Mouse (Mus musculus) hindbrain, embryonic 16.5 days (tissue): ENCODE data around the gene Slc46a1. TPM values are rescaled to one million over a fixed set of nuclear protein-coding genes. Genes with fewer than 3 reads are reported as not detected.

Source experiments
- ATAC-seq: fragments of 200-750 bp; cut with Nextera tagmentation; 2 replicates; pipeline ENCODE4 v1.8.0; 2017; ENCODE audit warnings: moderate TSS enrichment, moderate library complexity
- H3K27ac ChIP-seq: fragments of 300-500 bp; sonication (generic); 2 replicates; pipeline ENCODE4 v1.5.1; 2014; ENCODE audit warnings: low read depth, mild to moderate bottlenecking, control low read depth, low read length, moderate library complexity
- H3K27me3 ChIP-seq: fragments of 300-500 bp; sonication (generic); replicated peaks from 2 replicates; pipeline ENCODE4 v1.6.1; 2014; ENCODE audit warnings: low read length; ENCODE audit not compliant: control insufficient read depth, insufficient read depth
- H3K36me3 ChIP-seq: fragments of 300-500 bp; sonication (generic); 2 replicates; pipeline ENCODE4 v1.6.1; 2014; ENCODE audit warnings: mild to moderate bottlenecking, low read length, moderate library complexity, mixed read lengths; ENCODE audit not compliant: control insufficient read depth, insufficient read depth
- H3K4me1 ChIP-seq: fragments of 300-500 bp; sonication (generic); 2 replicates; pipeline ENCODE4 v1.6.1; 2014; ENCODE audit warnings: low read depth, low read length; ENCODE audit not compliant: control insufficient read depth, insufficient read depth
- H3K4me2 ChIP-seq: fragments of 300-500 bp; sonication (generic); 2 replicates; pipeline ENCODE4 v1.6.1; 2014; ENCODE audit warnings: mild to moderate bottlenecking, low read length, control low read depth, moderate library complexity
- H3K4me3 ChIP-seq: fragments of 300-500 bp; sonication (generic); 2 replicates; pipeline ENCODE4 v1.5.1; 2014; ENCODE audit warnings: mild to moderate bottlenecking, low read length, control low read depth, moderate library complexity
- H3K9ac ChIP-seq: fragments of 300-500 bp; sonication (generic); 2 replicates; pipeline ENCODE4 v1.6.1; 2014; ENCODE audit warnings: low read depth, mild to moderate bottlenecking, control low read depth, low read length, moderate library complexity
- H3K9me3 ChIP-seq: fragments of 300-500 bp; sonication (generic); 2 replicates; pipeline ENCODE4 v1.6.1; 2014; ENCODE audit warnings: mild to moderate bottlenecking, low read length, moderate library complexity; ENCODE audit not compliant: control insufficient read depth
- WGBS: fragments of 180-500 bp; shearing (Covaris S2); extraction: QIAGEN DNeasy Blood & Tissue Kit; methylation state at CpG from one replicate; pipeline ENCODE4 v1.1.7; 2014; 5-methylcytosine and 5-hydroxymethylcytosine counted together
- polyA plus RNA-seq: library from polyadenylated mRNA; unstranded; fragments of >200 nt; fragmentation: Nextera tagmentation; extraction: Ambion mirVana; gene quantifications from 2 replicates; pipeline ENCODE4 v1.2.1, GENCODE M21; 2015

Slc46a1 gene
- polyA plus RNA-seq, 1 experiment from 2014 or later = 27.8 TPM

DNA sequence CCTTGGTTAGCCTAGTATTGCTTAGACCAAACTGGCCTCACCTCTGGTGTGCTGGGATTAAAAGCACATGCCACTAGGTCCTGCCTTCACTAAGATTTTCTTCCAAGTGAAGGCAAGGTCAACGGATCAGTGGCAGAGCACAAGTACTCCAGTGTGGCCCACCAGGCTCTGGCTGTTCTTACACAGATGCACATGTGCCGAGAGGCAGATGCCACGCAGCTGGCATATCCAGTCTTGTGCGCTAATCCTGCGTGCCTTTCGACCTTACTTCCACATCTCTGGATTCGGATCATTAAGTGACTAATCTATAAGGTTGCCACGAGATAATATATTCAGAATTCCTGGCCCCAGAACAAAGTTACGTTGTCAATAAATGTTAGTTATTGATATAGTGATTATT lies 381 bp upstream of the Slc46a1 start:
- peak overlapping the region; percentile 86 for H3K4me2 ChIP-seq
- peaks cover 16% of the 10 kb centered on the region for H3K4me1 ChIP-seq
- H3K27me3 ChIP-seq = no peaks in the 10 kb centered on the region
- peak overlapping the region; percentile 74 for H3K4me3 ChIP-seq
- no peaks in the 10 kb centered on the region for H3K36me3 ChIP-seq
- no peaks in the 10 kb centered on the region for H3K9me3 ChIP-seq
- H3K27ac ChIP-seq = no peak overlapping the region; the same call in 1 of the 2 replicates
- WGBS = 19% methylated on average over 9 of the region's 9 CpGs
- peak overlapping the region; percentile 87 for H3K9ac ChIP-seq
- ATAC-seq = no peak

DNA sequence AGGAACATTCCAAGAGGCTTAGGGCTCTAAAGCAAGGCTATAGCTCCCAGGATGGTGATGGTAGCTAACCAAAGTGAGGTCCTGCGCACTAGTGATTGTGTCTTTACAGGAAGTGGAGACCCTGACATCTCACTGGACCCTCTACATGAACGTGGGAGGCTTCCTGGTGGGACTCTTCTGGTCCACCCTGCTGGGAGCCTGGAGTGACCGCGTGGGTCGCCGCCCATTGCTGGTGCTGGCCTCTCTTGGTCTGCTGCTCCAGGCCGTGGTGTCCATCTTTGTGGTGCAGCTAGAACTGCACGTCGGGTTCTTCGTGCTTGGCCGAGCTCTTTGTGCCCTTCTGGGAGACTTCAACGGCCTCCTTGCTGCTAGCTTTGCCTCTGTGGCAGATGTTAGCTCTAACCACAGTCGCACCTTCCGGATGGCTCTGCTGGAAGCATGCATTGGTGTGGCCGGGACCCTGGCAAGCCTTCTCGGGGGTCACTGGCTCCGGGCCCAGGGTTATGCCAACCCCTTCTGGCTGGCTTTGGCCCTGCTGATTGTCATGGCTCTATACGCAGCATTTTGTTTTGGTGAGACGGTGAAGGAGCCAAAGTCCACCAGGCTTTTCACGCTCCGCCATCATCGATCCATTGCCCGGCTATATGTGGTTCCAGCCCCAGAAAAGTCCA lies 880 bp downstream of the Slc46a1 start:
- Histone ChIP-seq H3K9me3 (no peaks in the 10 kb centered on the region), H3K36me3 (no peaks in the 10 kb centered on the region), H3K4me1 (peaks cover 16% of the 10 kb centered on the region), H3K27me3 (no peaks in the 10 kb centered on the region), H3K4me3 (peak overlapping the region; percentile 74), H3K27ac (peak overlapping the region; percentile 89), H3K9ac (peak overlapping the region; percentile 87), H3K4me2 (peak overlapping the region; percentile 86)
- peak; percentile 34; the same call in 1 of the 2 replicates for ATAC-seq
- WGBS = 49% methylated on average over 23 of the region's 23 CpGs

- Histone ChIP-seq H3K4me2 (no peak overlapping the region), H3K27ac (no peak overlapping the region), H3K4me3 (no peak overlapping the region), H3K9ac (no peak overlapping the region), H3K27me3 (no peaks in the 10 kb centered on the region), H3K4me1 (peaks cover 16% of the 10 kb centered on the region), H3K36me3 (no peaks in the 10 kb centered on the region; the same call in 1 of the 2 replicates), H3K9me3 (no peaks in the 10 kb centered on the region)
- no peak for ATAC-seq
- 83% methylated on average over 7 of the region's 7 CpGs for WGBS
Observed at GRCm38 (mm10) chr11:78467515-78467914, 2.0 kb downstream of the Slc46a1 start.

- Histone ChIP-seq H3K27me3 (no peaks in the 10 kb centered on the region), H3K4me1 (peaks cover 16% of the 10 kb centered on the region), H3K9me3 (no peaks in the 10 kb centered on the region), H3K36me3 (no peaks in the 10 kb centered on the region; the same call in 1 of the 2 replicates), H3K4me3 (no peak overlapping the region), H3K9ac (no peak overlapping the region), H3K27ac (no peak overlapping the region), H3K4me2 (no peak overlapping the region)
- ATAC-seq = no peak
- WGBS = 76% methylated on average over 3 of the region's 3 CpGs
Observed at GRCm38 (mm10) chr11:78467932-78468331, 2.4 kb downstream of the Slc46a1 start.

DNA sequence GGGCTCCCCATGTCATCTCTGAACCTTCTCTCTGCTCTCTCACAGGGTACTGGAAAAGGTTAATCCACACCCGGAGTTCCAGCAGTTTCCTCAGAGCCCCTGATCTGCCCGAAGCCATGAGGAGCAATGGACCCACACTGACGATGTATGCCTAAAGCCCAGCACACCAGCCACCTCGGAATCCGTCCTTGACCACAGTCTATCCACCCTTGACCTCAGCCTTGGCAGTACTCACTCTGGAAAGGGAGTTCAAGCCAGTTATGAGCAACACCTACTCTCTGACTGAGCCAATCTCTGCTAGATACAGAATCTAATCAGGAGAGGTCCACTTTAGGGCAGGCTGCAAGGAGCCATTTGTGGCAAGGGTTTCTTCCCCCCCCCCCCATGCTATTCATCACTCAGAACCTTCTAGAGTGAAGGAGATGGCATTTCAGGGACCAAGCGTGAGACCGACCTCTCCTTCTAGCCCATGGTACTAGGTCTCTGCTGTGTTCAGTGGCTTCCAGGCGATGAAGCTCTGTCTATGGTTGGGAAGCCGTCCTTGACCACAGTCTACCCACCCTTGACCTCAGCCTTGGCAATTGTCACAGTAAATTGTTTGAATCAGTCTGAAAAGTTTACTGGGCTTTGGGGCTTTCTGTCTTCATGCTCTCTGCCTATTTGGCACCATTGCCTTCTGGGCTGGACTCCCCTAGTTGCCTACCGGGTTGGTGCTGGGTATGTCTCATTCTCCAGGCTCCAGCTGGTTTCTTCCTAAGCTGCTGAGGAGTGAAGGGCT lies 6.0 kb downstream of the Slc46a1 start:
- Histone ChIP-seq H3K4me3 (no peak overlapping the region), H3K9me3 (no peaks in the 10 kb centered on the region), H3K4me2 (no peak overlapping the region), H3K4me1 (peaks cover 4% of the 10 kb centered on the region), H3K27ac (no peak overlapping the region), H3K36me3 (peaks cover 6% of the 10 kb centered on the region), H3K27me3 (no peaks in the 10 kb centered on the region), H3K9ac (no peak overlapping the region)
- WGBS = 92% methylated on average over 10 of the region's 10 CpGs
- ATAC-seq = no peak

DNA sequence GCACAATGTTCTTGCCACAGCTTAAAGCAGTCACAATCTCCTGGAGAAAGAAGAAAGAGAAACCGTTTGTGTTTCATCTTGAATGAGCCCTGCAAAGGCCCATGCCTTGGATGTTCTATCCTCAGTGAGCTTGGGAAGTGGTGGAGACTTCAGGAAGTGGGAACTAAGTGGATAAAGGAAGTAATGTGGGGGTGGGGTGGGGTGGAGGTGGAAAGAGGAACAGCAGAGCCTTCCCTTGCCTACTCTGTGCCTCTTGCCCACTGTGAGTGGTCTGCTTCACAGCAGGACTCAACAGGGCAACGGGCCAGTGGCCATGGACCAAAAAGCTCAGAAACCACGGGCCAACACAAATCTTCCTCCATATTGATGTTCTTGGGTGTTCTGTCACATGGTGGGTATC lies 9.8 kb downstream of the Slc46a1 start:
- no peaks in the 10 kb centered on the region for H3K4me1 ChIP-seq
- WGBS = 80% methylated on average over 3 of the region's 3 CpGs
- H3K36me3 ChIP-seq = peaks cover 11% of the 10 kb centered on the region

GRCm38 (mm10) chr11:78483639-78484038 lies 18.1 kb downstream of the Slc46a1 start:
- H3K4me2 ChIP-seq = no peak overlapping the region
- H3K27me3 ChIP-seq = no peaks in the 10 kb centered on the region
- no peaks in the 10 kb centered on the region for H3K9me3 ChIP-seq
- ATAC-seq = no peak
- H3K27ac ChIP-seq = no peak overlapping the region
- H3K4me1 ChIP-seq = no peaks in the 10 kb centered on the region
- WGBS = 69% methylated on average over 7 of the region's 7 CpGs
- H3K9ac ChIP-seq = no peak overlapping the region
- peaks cover 48% of the 10 kb centered on the region for H3K36me3 ChIP-seq
- H3K4me3 ChIP-seq = no peak overlapping the region

More for the DNA sequence above, 9.8 kb downstream of the Slc46a1 start:
- Histone ChIP-seq H3K4me3 (no peak overlapping the region), H3K9me3 (no peaks in the 10 kb centered on the region), H3K4me2 (no peak overlapping the region), H3K27ac (no peak overlapping the region), H3K9ac (no peak overlapping the region), H3K27me3 (no peaks in the 10 kb centered on the region)
- ATAC-seq = no peak

DNA sequence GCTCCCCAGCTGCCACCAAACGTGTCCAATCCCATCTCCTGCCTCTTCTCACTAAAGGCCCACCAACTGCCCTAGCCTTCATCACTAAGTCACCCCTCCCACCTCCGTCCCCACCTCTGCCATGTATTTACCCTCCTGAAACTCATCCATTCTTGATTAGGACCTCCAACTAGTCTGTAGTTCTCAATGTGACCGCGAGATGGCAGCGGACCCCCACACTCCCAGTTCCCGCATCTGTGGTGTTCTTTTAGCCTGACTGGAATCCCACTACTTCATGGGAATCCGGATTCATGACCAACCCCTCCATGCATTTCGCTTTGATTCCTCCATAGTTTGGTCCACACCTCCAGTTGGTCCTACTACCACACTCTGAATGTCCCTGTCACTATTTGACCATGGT lies 22.7 kb downstream of the Slc46a1 start:
- Histone ChIP-seq H3K9ac (no peak overlapping the region), H3K36me3 (peaks cover 24% of the 10 kb centered on the region), H3K4me3 (no peak overlapping the region), H3K27me3 (no peaks in the 10 kb centered on the region), H3K4me1 (peaks cover 9% of the 10 kb centered on the region), H3K9me3 (no peaks in the 10 kb centered on the region), H3K4me2 (no peak overlapping the region), H3K27ac (no peak overlapping the region)
- ATAC-seq = 0 out of 2 replicates have a peak, but pooled peaks have one; percentile 1
- 4% methylated on average over 8 of the region's 8 CpGs for WGBS

DNA sequence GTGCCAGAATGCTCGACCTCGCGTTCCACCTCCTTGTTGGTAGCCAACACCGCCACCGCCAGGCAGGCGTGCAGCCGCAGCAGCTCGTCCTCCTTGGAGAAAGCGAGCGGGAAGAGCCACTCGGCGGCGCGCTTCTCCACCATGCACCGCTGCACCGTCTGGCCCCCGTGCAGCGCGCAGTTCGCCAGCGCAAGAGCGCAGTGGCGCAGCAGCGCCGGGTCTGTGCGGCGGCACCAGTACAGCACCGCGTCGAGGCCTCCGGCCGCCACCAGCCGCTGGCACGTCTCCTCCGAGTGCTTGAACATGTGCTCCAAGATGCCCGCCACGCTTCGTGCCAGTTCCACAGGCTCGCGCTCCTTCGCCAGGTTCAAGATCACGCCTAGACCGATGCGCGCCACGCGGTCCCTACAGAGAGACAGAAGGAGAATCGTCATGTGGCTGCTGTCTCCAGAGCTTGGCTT lies 25.3 kb downstream of the Slc46a1 start:
- Histone ChIP-seq H3K4me3 (peak overlapping the region; percentile 19), H3K9ac (peak overlapping the region; percentile 20), H3K9me3 (no peaks in the 10 kb centered on the region), H3K27me3 (no peaks in the 10 kb centered on the region), H3K27ac (no peak overlapping the region), H3K36me3 (peaks cover 15% of the 10 kb centered on the region), H3K4me2 (peak overlapping the region; percentile 47), H3K4me1 (peaks cover 13% of the 10 kb centered on the region)
- 9% methylated on average over 48 of the region's 48 CpGs for WGBS
- ATAC-seq = peak; percentile 80
